Mouse (Mus musculus): ENCODE results near the gene Loxl4. TPM values are rescaled to one million over a fixed set of nuclear protein-coding genes. Genes with fewer than 3 reads are reported as not detected.

Gene Loxl4
- polyA plus RNA-seq, 1 experiment from 2014 or later = 2.4 TPM

GRCm38 (mm10) chr19:42561991-42562390, 50.6 kb downstream of the Loxl4 start:
- ATAC-seq = no peak
- Histone ChIP-seq H3K4me3 (ENCODE audit: low read length) (no peak overlapping the region), H3K4me2 (ENCODE audit: low read depth, low read length) (no peak overlapping the region), H3K27me3 (replicated peaks; ENCODE audit: control insufficient read depth, insufficient read depth, low read length) (no peaks in the 10 kb centered on the region), H3K4me1 (ENCODE audit: control insufficient read depth, insufficient read depth, low read length) (no peaks in the 10 kb centered on the region), H3K9ac (ENCODE audit: low read depth, low read length) (no peak overlapping the region), H3K27ac (ENCODE audit: low read length) (no peak overlapping the region), H3K36me3 (ENCODE audit: control insufficient read depth, insufficient read depth, low read length) (no peaks in the 10 kb centered on the region), H3K9me3 (ENCODE audit: control insufficient read depth, low read length) (no peaks in the 10 kb centered on the region)
- WGBS = 91% methylated on average over 1 of the region's 1 CpGs

GRCm38 (mm10) chr19:42558701-42559100, 53.9 kb downstream of the Loxl4 start:
- 75% methylated on average over 3 of the region's 3 CpGs for WGBS
- no peak overlapping the region for H3K9ac ChIP-seq (ENCODE audit: low read depth, low read length)
- H3K36me3 ChIP-seq (ENCODE audit: control insufficient read depth, insufficient read depth, low read length) = no peaks in the 10 kb centered on the region
- no peak overlapping the region for H3K4me3 ChIP-seq (ENCODE audit: low read length)
- no peak for ATAC-seq
- no peak overlapping the region for H3K4me2 ChIP-seq (ENCODE audit: low read depth, low read length)
- H3K27me3 ChIP-seq (replicated peaks; ENCODE audit: control insufficient read depth, insufficient read depth, low read length) = no peaks in the 10 kb centered on the region
- H3K4me1 ChIP-seq (ENCODE audit: control insufficient read depth, insufficient read depth, low read length) = no peaks in the 10 kb centered on the region
- no peaks in the 10 kb centered on the region for H3K9me3 ChIP-seq (ENCODE audit: control insufficient read depth, low read length)
- H3K27ac ChIP-seq (ENCODE audit: low read length) = no peak overlapping the region

Other genes starting within 250 kb of the Loxl4 start
- 4.8 and 5.6 TPM in 2 replicates for gene Crtac1, start 181.0 kb downstream of the Loxl4 start, polyA plus RNA-seq (2015; fragmentation: Nextera tagmentation; extraction: Ambion mirVana)
- 18.6 and 19.9 TPM in 2 replicates for gene R3hcc1l, start 94.1 kb downstream of the Loxl4 start, polyA plus RNA-seq (2015; fragmentation: Nextera tagmentation; extraction: Ambion mirVana)
- gene Pyroxd2, start 140.0 kb upstream of the Loxl4 start, polyA plus RNA-seq (2015; fragmentation: Nextera tagmentation; extraction: Ambion mirVana) = 11.0 and 14.0 TPM in 2 replicates
- 18.6 and 20.3 TPM in 2 replicates for gene Hps1, start 167.2 kb upstream of the Loxl4 start, polyA plus RNA-seq (2015; fragmentation: Nextera tagmentation; extraction: Ambion mirVana)